Mouse (Mus musculus): Measurements from ENCODE around the gene Gm9918.

DNA sequence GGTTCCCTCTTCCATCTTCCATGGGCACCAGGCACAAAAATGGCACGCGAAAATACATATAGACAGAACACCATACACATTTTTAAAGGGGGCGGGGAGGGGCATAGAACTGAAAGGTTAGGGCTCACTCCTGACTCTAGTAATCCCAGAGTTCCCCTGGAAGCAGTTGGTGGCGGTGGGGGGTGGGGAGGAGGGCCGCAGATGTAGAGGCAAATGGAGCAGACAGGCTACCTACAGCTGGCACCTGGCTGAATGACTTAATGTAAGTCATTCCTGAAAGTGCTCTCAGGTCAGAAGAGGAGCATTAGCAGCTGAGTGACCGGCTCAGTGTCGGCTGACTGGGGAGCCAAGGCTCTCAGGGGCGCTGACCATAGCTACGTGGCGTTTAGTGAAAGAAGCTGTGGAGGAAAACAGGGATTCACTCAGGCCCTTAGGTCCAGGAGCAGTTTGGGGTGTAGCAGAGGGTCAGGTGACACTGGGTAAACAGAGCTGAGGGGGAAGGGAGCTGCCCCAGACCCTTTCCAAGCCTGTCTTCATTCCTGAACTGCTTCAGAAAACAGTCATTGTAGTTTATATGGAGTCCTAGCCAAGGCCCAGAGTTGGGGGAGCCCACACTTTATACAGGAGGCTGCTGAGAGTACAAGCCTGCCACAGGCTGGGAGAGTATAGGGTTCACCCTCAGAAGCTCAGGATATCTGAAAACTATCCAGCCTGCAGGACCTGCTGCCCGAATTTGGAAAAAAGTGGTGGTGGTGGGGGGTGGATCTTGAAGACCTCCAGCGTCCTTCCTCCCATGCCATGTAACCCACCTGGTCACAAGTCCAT, 27.7 kb upstream of the Gm9918 start:
- no peak for TF ChIP-seq POLR2A (IDR thresholded peaks at IDR 0.05; ENCODE audit: control insufficient read depth, extremely low read depth, insufficient read depth, low read length, poor library complexity)
- no peak for TF ChIP-seq CTCF (IDR thresholded peaks at IDR 0.05; ENCODE audit: borderline replicate concordance, control insufficient read depth, extremely low read depth, insufficient read depth, low read length, poor library complexity)
